Mouse (Mus musculus): ENCODE data around the gene Olfr99. TPM values are rescaled to one million over a fixed set of nuclear protein-coding genes. Genes with fewer than 3 reads are reported as not detected.

Olfr99 gene
- not detected in 2 replicates for polyA plus RNA-seq (2015; fragmentation: Nextera tagmentation; extraction: Ambion mirVana)

DNA sequence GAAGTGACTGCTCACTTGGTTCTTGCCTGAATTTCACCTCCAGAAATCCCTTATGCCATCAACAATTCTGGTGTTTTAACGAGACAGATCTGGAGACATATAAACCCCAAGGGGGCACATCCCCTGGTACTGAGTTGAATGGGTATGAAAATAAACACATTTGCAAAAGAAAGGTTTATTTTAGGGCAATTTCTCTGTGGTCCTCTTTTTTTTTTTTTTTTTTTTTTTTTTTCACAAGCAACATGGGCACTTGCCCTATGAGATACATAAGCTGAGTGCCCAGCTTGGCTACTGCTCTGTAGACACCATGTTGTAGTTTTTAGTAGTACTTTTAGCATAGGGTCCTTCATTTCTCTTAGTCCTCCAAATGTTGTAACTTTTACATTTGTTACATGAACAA lies at the start of gene Olfr99:
Olfr99 (minus strand) TSS at position 101 of the 400 bp plus-strand sequence.

DNA sequence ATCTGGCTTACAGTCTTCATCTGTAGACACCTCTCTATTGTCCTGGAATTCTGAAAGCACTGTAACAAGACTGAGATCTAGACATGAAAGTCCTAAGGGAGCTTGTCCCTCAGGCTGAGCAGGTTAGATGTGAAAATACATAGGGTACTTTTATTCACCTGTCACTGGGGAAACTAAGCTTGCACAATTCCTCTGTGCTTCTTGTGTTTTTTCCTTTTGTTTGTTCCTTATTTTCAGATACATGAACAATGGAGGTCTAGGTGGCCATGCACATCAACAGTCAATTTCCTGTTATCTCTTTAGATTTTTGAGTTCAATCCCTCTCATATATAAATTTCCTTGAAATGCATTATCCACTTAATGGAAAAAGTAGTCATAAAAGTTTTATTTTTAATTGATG lies 33.7 kb upstream of the Olfr99 start, which contains the start of gene Olfr102:
Olfr102 (minus strand) TSS at position 101 of the 400 bp plus-strand sequence.

DNA sequence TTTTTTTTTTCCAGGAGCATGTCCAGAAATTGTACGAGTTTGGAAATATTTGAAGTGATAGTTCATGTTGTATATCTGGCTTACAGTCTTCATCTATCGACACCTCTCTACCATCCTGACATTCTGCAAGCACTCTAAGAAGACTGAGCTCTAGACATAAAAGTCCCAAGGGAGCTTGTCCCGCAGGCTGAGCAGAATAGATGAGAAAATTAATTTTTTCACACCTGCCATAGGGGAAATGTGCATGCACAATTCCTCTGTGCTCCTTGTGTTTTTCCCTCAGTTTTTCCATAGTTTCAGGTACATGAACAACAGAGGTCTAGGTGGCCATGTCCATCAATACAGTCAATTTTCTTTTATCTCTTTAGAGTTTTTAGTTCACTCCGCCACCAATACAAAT lies 21.0 kb upstream of the Olfr99 start, which contains the start of gene Olfr101:
Olfr101 (minus strand) TSS at position 101 of the 400 bp plus-strand sequence.

DNA sequence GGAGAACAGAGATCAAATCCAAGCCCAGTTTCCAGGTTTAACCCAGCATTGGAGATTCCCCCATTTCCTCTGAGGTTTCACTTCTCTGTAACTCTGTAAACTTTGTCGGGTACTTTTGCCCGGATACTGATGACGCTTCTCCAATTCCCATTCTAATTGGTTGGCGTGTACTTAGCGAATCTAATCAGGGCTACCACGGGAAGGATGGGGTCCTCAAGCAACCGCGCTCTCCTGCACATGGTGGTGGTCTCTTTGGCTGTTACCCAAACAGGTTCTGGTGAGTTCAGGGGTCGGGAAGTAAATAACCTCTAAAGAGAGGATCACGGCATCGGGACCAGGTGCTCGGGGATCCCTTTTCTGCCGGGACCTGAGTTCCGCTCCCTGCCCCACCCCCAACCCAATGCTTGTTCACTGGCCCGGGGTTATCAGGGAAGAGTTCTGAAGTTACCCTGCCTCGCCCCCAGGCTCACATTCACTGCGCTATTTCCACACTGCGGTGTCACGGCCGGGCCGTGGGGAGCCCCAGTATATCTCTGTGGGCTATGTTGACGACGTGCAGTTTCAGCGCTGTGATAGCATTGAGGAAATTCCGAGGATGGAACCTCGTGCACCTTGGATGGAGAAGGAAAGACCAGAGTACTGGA lies 13.1 kb downstream of the Olfr99 start, which contains the start of gene H2-M3:
H2-M3 (plus strand) TSS at position 163 of the 644 bp plus-strand sequence.

DNA sequence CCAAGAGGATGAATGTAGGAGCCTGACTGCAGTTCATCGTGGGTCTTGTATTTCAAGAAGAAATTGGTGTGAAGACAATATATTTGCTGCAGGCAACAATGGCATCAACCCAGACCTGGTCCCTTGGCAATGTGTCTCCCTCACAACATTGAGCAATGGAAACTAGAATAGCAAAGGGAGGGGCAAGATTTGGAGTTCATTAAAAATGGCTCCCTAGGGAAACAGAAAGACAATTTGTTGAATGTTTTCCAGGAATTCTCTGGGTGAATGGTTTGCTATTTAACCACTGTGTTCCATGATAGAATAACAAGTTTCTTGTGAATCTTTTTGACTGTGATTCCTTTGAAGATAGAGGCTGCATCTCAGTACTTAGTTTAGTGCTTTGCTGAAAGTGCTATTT lies 19.6 kb downstream of the Olfr99 start, which contains the start of gene Olfr98:
Olfr98 (minus strand) TSS at position 124 of the 400 bp plus-strand sequence.

DNA sequence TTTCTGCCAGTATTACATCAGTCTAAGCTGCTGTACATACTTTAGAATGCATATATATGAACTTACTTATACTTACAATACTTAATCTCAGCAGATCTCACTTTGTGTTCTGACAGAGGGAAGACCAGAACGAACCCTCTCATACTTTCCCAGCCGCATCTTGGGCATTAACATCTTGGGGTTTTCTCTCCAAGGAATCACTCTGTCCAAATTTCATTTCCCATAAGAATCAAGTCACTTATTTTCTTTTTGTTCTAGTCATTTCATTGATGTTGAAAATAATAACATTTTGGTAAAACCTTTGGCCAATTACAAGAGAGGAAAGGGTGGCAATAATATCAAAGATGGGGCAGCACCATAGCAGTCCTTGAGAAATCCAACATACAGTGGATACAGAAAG lies 46.0 kb downstream of the Olfr99 start, which contains the start of gene Olfr97:
Olfr97 (minus strand) TSS at position 101 of the 400 bp plus-strand sequence.

Other genes starting within 250 kb of the Olfr99 start
- 3.8 and 4.6 TPM in 2 replicates for gene Gabbr1, start 237.5 kb downstream of the Olfr99 start, polyA plus RNA-seq (2015; fragmentation: Nextera tagmentation; extraction: Ambion mirVana)
- not detected in 2 replicates for gene Olfr90, start 195.0 kb downstream of the Olfr99 start, polyA plus RNA-seq (2015; fragmentation: Nextera tagmentation; extraction: Ambion mirVana)
- gene Olfr91, start 185.2 kb downstream of the Olfr99 start, polyA plus RNA-seq (2015; fragmentation: Nextera tagmentation; extraction: Ambion mirVana) = not detected in 2 replicates
- gene Olfr92, start 163.4 kb downstream of the Olfr99 start, polyA plus RNA-seq (2015; fragmentation: Nextera tagmentation; extraction: Ambion mirVana) = not detected in 2 replicates
- gene Olfr93, start 122.0 kb downstream of the Olfr99 start, polyA plus RNA-seq (2015; fragmentation: Nextera tagmentation; extraction: Ambion mirVana) = not detected in 2 replicates
- gene Ubd, start 89.6 kb downstream of the Olfr99 start, polyA plus RNA-seq (2015; fragmentation: Nextera tagmentation; extraction: Ambion mirVana) = 0.61 TPM in 1 of 2 replicates, not detected in the other
- gene Olfr94, start 82.5 kb downstream of the Olfr99 start, polyA plus RNA-seq (2015; fragmentation: Nextera tagmentation; extraction: Ambion mirVana) = not detected in 2 replicates
- gene Olfr95, start 70.3 kb downstream of the Olfr99 start, polyA plus RNA-seq (2015; fragmentation: Nextera tagmentation; extraction: Ambion mirVana) = not detected in 2 replicates
- gene Olfr96, start 63.3 kb downstream of the Olfr99 start, polyA plus RNA-seq (2015; fragmentation: Nextera tagmentation; extraction: Ambion mirVana) = not detected in 2 replicates
- not detected in 2 replicates for gene Olfr97, start 46.1 kb downstream of the Olfr99 start, polyA plus RNA-seq (2015; fragmentation: Nextera tagmentation; extraction: Ambion mirVana)
- not detected in 2 replicates for gene Olfr98, start 19.7 kb downstream of the Olfr99 start, polyA plus RNA-seq (2015; fragmentation: Nextera tagmentation; extraction: Ambion mirVana)
- gene H2-M3, start 13.2 kb downstream of the Olfr99 start, polyA plus RNA-seq (2015; fragmentation: Nextera tagmentation; extraction: Ambion mirVana) = 2.7 and 3.8 TPM in 2 replicates
- not detected in 2 replicates for gene Olfr101, start 20.9 kb upstream of the Olfr99 start, polyA plus RNA-seq (2015; fragmentation: Nextera tagmentation; extraction: Ambion mirVana)
- not detected in 2 replicates for gene Olfr102, start 33.6 kb upstream of the Olfr99 start, polyA plus RNA-seq (2015; fragmentation: Nextera tagmentation; extraction: Ambion mirVana)
- gene Olfr103, start 56.2 kb upstream of the Olfr99 start, polyA plus RNA-seq (2015; fragmentation: Nextera tagmentation; extraction: Ambion mirVana) = not detected in 2 replicates
- gene Olfr104-ps, start 76.1 kb upstream of the Olfr99 start, polyA plus RNA-seq (2015; fragmentation: Nextera tagmentation; extraction: Ambion mirVana) = not detected in 2 replicates
- not detected in 2 replicates for gene Olfr105-ps, start 95.6 kb upstream of the Olfr99 start, polyA plus RNA-seq (2015; fragmentation: Nextera tagmentation; extraction: Ambion mirVana)
- gene Olfr106-ps, start 106.9 kb upstream of the Olfr99 start, polyA plus RNA-seq (2015; fragmentation: Nextera tagmentation; extraction: Ambion mirVana) = not detected in 2 replicates
- gene Olfr107, start 115.8 kb upstream of the Olfr99 start, polyA plus RNA-seq (2015; fragmentation: Nextera tagmentation; extraction: Ambion mirVana) = not detected in 2 replicates
- gene Olfr108, start 162.0 kb upstream of the Olfr99 start, polyA plus RNA-seq (2015; fragmentation: Nextera tagmentation; extraction: Ambion mirVana) = not detected in 2 replicates
- not detected in 2 replicates for gene Olfr109, start 175.5 kb upstream of the Olfr99 start, polyA plus RNA-seq (2015; fragmentation: Nextera tagmentation; extraction: Ambion mirVana)
- not detected in 2 replicates for gene H2-M2, start 200.1 kb upstream of the Olfr99 start, polyA plus RNA-seq (2015; fragmentation: Nextera tagmentation; extraction: Ambion mirVana)
- not detected in 2 replicates for gene Olfr110, start 209.0 kb upstream of the Olfr99 start, polyA plus RNA-seq (2015; fragmentation: Nextera tagmentation; extraction: Ambion mirVana)
- not detected in 2 replicates for gene Olfr111, start 224.6 kb upstream of the Olfr99 start, polyA plus RNA-seq (2015; fragmentation: Nextera tagmentation; extraction: Ambion mirVana)